Mouse (Mus musculus): ENCODE measurements around the gene Gpr176.

GRCm38 (mm10) chr2:118271606-118272005 lies 101.6 kb downstream of the Gpr176 start:
- TF ChIP-seq POLR2A (IDR thresholded peaks at IDR 0.05; ENCODE audit: low read depth, low read length), result no peak
- no peak for TF ChIP-seq CTCF (conservative IDR thresholded peaks at IDR 0.05; ENCODE audit: insufficient read depth, insufficient read length, low read depth, low read length)
